Mouse (Mus musculus) heart, postnatal 14 days (tissue): Measurements from ENCODE around the gene Timp2. TPM values are rescaled to one million over a fixed set of nuclear protein-coding genes. Genes with fewer than 3 reads are reported as not detected.
A peak's percentile ranks its signal among the peaks of the same experiment; 100 is the strongest.

Experiments used
- DNase-seq, 2 experiments: peaks; one replicate each; pipeline ENCODE4 v3.0.0; 2021 to 2022
- intact Hi-C: fragments of 180-260 bp; cut with DNase I; formaldehyde crosslinking; loops from one replicate; pipeline ENCODE4 v1.15.1; 2025
- total RNA-seq, 2 experiments: library from RNA; stranded (reverse); gene quantifications; 2 replicates each; pipeline ENCODE4 v1.2.3; 2021

Gene Timp2
- total RNA-seq, 2 experiments from 2014 or later, result 150 to 168 TPM

- no peak for DNase-seq
- intact Hi-C loops, result no loop called here
Observed at GRCm38 (mm10) chr11:118346395-118347096, 9.0 kb downstream of the Timp2 start.

- intact Hi-C loops, result no loop called here
- DNase-seq, result peak; percentile 49 to 59
Observed at GRCm38 (mm10) chr11:118345693-118346092, 9.8 kb downstream of the Timp2 start.

- no peak for DNase-seq
- intact Hi-C loops, result no loop called here
Observed at GRCm38 (mm10) chr11:118343629-118344028, 11.9 kb downstream of the Timp2 start.

- DNase-seq, result no peak
- intact Hi-C loops, result no loop called here
Observed at GRCm38 (mm10) chr11:118342400-118342981, 13.0 kb downstream of the Timp2 start, which contains the start of gene Cep295nl. Gene Cep295nl, minus strand, starts transcription at chr11:118342500.

GRCm38 (mm10) chr11:118337491-118338168 is 17.9 kb downstream of the Timp2 start:
- no peak for DNase-seq

GRCm38 (mm10) chr11:118333431-118333830 is 22.1 kb downstream of the Timp2 start:
- DNase-seq, result no peak
- intact Hi-C loops, result no loop called here

More at GRCm38 (mm10) chr11:118337491-118338168, 17.9 kb downstream of the Timp2 start:
- intact Hi-C loops, result no loop called here

- intact Hi-C loops, result no loop called here
- DNase-seq, result peak in 1 of 2 experiments; percentile 48
Observed at GRCm38 (mm10) chr11:118332376-118332775, 23.2 kb downstream of the Timp2 start.

- no peak for DNase-seq
- intact Hi-C loops, result no loop called here
Observed at GRCm38 (mm10) chr11:118330777-118331176, 24.8 kb downstream of the Timp2 start.

GRCm38 (mm10) chr11:118330361-118330760 is 25.2 kb downstream of the Timp2 start:
- DNase-seq, result no peak
- intact Hi-C loops, result no loop called here

- intact Hi-C loops, result no loop called here
- no peak for DNase-seq
Observed at GRCm38 (mm10) chr11:118328947-118329346, 26.6 kb downstream of the Timp2 start.

- intact Hi-C loops, result no loop called here
- no peak for DNase-seq
Observed at GRCm38 (mm10) chr11:118328511-118328910, 27.0 kb downstream of the Timp2 start.

GRCm38 (mm10) chr11:118326991-118327971 is 28.3 kb downstream of the Timp2 start:
- intact Hi-C loops, result no loop called here
- peak; percentile 70 to 75 for DNase-seq

GRCm38 (mm10) chr11:118326491-118326890 is 29.0 kb downstream of the Timp2 start:
- DNase-seq, result no peak
- intact Hi-C loops, result no loop called here

GRCm38 (mm10) chr11:118324541-118324940 is 31.0 kb downstream of the Timp2 start:
- intact Hi-C loops, result no loop called here

GRCm38 (mm10) chr11:118323974-118324373 is 31.6 kb downstream of the Timp2 start:
- intact Hi-C loops, result no loop called here
- DNase-seq, result no peak

More at GRCm38 (mm10) chr11:118324541-118324940, 31.0 kb downstream of the Timp2 start:
- peak; percentile 42 to 53 for DNase-seq

- intact Hi-C loops, result no loop called here
- DNase-seq, result no peak
Observed at GRCm38 (mm10) chr11:118322647-118323046, 32.9 kb downstream of the Timp2 start.

GRCm38 (mm10) chr11:118321971-118322370 is 33.6 kb downstream of the Timp2 start:
- no peak for DNase-seq
- intact Hi-C loops, result no loop called here

GRCm38 (mm10) chr11:118321500-118321899 is 34.0 kb downstream of the Timp2 start:
- intact Hi-C loops, result no loop called here
- no peak for DNase-seq

GRCm38 (mm10) chr11:118318678-118319077 is 36.9 kb downstream of the Timp2 start:
- intact Hi-C loops, result loop anchor here (2.0 kb wide), 1 partner anchor 36 kb away; the partner anchor contains the start of gene Timp2
- DNase-seq, result peak; percentile 53 to 67

GRCm38 (mm10) chr11:118317129-118317528 is 38.4 kb downstream of the Timp2 start:
- intact Hi-C loops, result loop anchor here (1.0 kb wide), 1 partner anchor 62 kb away; no protein-coding TSS in a partner anchor

More at GRCm38 (mm10) chr11:118317129-118317528, 38.4 kb downstream of the Timp2 start:
- DNase-seq, result peak; percentile 40 to 78
